Mouse (Mus musculus): ENCODE measurements around the gene Asic2. TPM values are rescaled to one million over a fixed set of nuclear protein-coding genes. Genes with fewer than 3 reads are reported as not detected.

Gene Asic2
- polyA plus RNA-seq, 1 experiment from 2014 or later, result 0.21 TPM

DNA sequence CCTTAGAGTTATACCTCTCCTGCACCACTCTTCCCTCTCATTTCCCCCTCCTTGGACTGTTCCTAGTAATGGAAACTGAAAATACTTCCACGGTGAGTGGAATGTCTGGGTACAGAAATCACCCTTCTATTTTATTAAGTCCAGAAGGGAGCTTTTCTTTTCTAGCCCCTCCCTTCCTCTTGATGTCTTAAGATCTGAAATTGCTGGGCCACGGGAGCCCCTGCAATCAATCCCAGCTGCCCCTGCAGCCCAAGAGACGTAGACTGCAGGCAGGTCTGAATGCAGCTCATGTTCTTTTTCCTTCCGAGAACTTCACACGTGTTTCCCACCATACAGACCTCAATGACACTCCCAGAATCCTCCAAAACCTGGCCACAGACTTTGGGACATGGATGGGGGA is 32.3 kb upstream of the Asic2 start:
- H3K9me3 ChIP-seq (replicated peaks; ENCODE audit: control insufficient read depth, low read length), result no peaks in the 10 kb centered on the region
- H3K4me1 ChIP-seq (ENCODE audit: control insufficient read depth, insufficient read depth, low read length), result no peaks in the 10 kb centered on the region
- no peak overlapping the region for H3K27ac ChIP-seq (ENCODE audit: low read depth, low read length)
- no peaks in the 10 kb centered on the region for H3K27me3 ChIP-seq (ENCODE audit: control insufficient read depth, insufficient read depth, low read length)
- WGBS (ENCODE audit: insufficient replicate concordance), result 59% methylated on average over 5 of the region's 5 CpGs
- ATAC-seq (replicated peaks; ENCODE audit: insufficient number of reproducible peaks, low FRiP score, low TSS enrichment), result no peak
- H3K36me3 ChIP-seq (ENCODE audit: control insufficient read depth, insufficient read depth, low read length), result no peaks in the 10 kb centered on the region
- no peak overlapping the region for H3K9ac ChIP-seq (ENCODE audit: low read depth, low read length)
- H3K4me3 ChIP-seq (ENCODE audit: low read depth, low read length), result no peak overlapping the region
- H3K4me2 ChIP-seq, result no peak overlapping the region

- H3K27me3 ChIP-seq (ENCODE audit: control insufficient read depth, insufficient read depth, low read length), result no peaks in the 10 kb centered on the region
- no peak overlapping the region for H3K9ac ChIP-seq (ENCODE audit: low read depth, low read length)
- H3K36me3 ChIP-seq (ENCODE audit: control insufficient read depth, insufficient read depth, low read length), result no peaks in the 10 kb centered on the region
- no peak for ATAC-seq (replicated peaks; ENCODE audit: insufficient number of reproducible peaks, low FRiP score, low TSS enrichment)
- H3K27ac ChIP-seq (ENCODE audit: low read depth, low read length), result no peak overlapping the region
- no peak overlapping the region for H3K4me3 ChIP-seq (ENCODE audit: low read depth, low read length)
- H3K9me3 ChIP-seq (replicated peaks; ENCODE audit: control insufficient read depth, low read length), result no peaks in the 10 kb centered on the region
- no peak overlapping the region for H3K4me2 ChIP-seq
- 73% methylated on average over 4 of the region's 4 CpGs for WGBS (ENCODE audit: insufficient replicate concordance)
- no peaks in the 10 kb centered on the region for H3K4me1 ChIP-seq (ENCODE audit: control insufficient read depth, insufficient read depth, low read length)
Observed at GRCm38 (mm10) chr11:81999469-81999868, 31.2 kb upstream of the Asic2 start.

DNA sequence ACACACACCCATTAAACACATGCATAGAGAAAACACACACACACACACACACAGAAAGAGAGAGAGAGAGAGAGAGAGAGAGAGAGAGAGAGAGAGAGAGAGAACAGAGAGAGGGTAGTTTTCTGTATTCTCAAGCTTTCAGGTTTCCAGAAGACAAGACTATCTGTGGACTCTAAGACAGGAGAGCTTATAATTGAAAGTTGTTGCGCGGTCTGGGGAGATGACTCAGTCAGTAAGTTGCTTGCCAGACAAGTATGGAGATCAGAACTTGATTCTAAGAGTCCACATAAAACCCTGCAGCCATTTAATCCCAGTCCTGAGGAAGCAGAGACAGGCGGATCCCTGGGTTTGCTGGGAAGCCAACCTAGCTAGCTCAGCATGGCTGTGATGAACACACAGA is 30.4 kb upstream of the Asic2 start:
- Histone ChIP-seq H3K27ac (ENCODE audit: low read depth, low read length) (no peak overlapping the region), H3K9me3 (replicated peaks; ENCODE audit: control insufficient read depth, low read length) (no peaks in the 10 kb centered on the region), H3K9ac (ENCODE audit: low read depth, low read length) (no peak overlapping the region), H3K4me1 (ENCODE audit: control insufficient read depth, insufficient read depth, low read length) (no peaks in the 10 kb centered on the region), H3K4me3 (ENCODE audit: low read depth, low read length) (no peak overlapping the region), H3K36me3 (ENCODE audit: control insufficient read depth, insufficient read depth, low read length) (no peaks in the 10 kb centered on the region), H3K4me2 (no peak overlapping the region), H3K27me3 (ENCODE audit: control insufficient read depth, insufficient read depth, low read length) (no peaks in the 10 kb centered on the region)
- WGBS (ENCODE audit: insufficient replicate concordance), result 84% methylated on average over 3 of the region's 3 CpGs
- no peak for ATAC-seq (replicated peaks; ENCODE audit: insufficient number of reproducible peaks, low FRiP score, low TSS enrichment)

GRCm38 (mm10) chr11:81997085-81997484 is 28.8 kb upstream of the Asic2 start:
- Histone ChIP-seq H3K4me1 (ENCODE audit: control insufficient read depth, insufficient read depth, low read length) (no peaks in the 10 kb centered on the region), H3K9ac (ENCODE audit: low read depth, low read length) (no peak overlapping the region), H3K36me3 (ENCODE audit: control insufficient read depth, insufficient read depth, low read length) (no peaks in the 10 kb centered on the region), H3K27me3 (ENCODE audit: control insufficient read depth, insufficient read depth, low read length) (no peaks in the 10 kb centered on the region), H3K9me3 (replicated peaks; ENCODE audit: control insufficient read depth, low read length) (no peaks in the 10 kb centered on the region), H3K4me2 (no peak overlapping the region), H3K27ac (ENCODE audit: low read depth, low read length) (no peak overlapping the region), H3K4me3 (ENCODE audit: low read depth, low read length) (no peak overlapping the region)
- 80% methylated on average over 5 of the region's 5 CpGs for WGBS (ENCODE audit: insufficient replicate concordance)
- no peak for ATAC-seq (replicated peaks; ENCODE audit: insufficient number of reproducible peaks, low FRiP score, low TSS enrichment)

DNA sequence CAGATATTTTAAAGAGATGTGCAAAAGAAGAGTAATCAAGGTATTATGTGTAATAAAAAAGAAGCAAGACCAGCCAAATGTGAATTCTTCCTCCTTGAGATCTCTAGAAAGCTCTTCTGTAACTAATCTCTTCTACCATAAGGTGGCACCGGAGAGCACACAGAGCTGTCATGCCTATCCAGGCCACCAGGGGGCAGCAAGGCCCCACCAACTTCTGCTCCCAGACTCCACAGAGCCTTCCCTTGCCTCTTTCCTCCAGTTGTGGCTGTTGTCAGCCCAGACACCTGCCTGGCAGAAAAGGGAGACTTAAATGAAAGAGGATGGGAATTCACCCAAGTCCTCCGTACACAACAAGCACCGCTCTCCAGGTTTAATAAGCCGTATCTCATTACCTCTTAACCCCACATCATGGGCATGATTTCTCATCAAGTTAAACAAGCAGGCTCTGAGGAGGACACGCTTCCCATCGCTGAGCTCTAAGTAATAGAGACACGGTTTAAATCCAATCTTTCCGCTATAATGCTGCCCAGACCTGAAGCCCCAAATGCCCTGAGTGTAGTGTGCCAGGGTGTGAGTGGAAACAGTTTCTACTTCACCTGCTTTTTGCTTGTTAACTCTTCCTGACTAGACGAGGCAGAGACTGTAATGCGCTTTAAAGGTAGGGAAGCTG is 28.1 kb upstream of the Asic2 start:
- Histone ChIP-seq H3K27me3 (ENCODE audit: control insufficient read depth, insufficient read depth, low read length) (no peaks in the 10 kb centered on the region), H3K36me3 (ENCODE audit: control insufficient read depth, insufficient read depth, low read length) (no peaks in the 10 kb centered on the region), H3K4me1 (ENCODE audit: control insufficient read depth, insufficient read depth, low read length) (no peaks in the 10 kb centered on the region), H3K9ac (ENCODE audit: low read depth, low read length) (no peak overlapping the region), H3K4me3 (ENCODE audit: low read depth, low read length) (no peak overlapping the region), H3K4me2 (no peak overlapping the region), H3K27ac (ENCODE audit: low read depth, low read length) (no peak overlapping the region), H3K9me3 (replicated peaks; ENCODE audit: control insufficient read depth, low read length) (no peaks in the 10 kb centered on the region)
- no peak for ATAC-seq (replicated peaks; ENCODE audit: insufficient number of reproducible peaks, low FRiP score, low TSS enrichment)
- 60% methylated on average over 10 of the region's 10 CpGs for WGBS (ENCODE audit: insufficient replicate concordance)

DNA sequence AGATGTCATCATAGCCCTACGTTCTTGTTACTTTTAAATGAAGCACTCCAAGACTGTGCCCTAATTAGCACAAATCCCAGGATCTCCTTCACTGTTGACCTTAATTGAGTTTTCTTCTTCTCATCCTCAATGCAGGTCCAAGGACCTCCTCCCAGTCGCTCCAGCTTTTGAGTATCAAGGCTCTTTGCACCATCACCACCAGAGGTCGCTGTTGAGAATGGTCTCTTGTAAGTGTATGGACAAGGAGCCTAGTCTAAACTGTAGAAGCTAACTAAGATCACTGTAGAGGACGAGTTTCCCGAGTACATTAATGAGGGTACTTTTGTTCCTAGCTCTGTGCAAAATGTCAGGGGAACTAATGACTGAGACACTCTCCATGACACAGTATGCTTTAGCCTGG is 14.9 kb upstream of the Asic2 start:
- Histone ChIP-seq H3K27ac (ENCODE audit: low read depth, low read length) (no peak overlapping the region), H3K9ac (ENCODE audit: low read depth, low read length) (no peak overlapping the region), H3K27me3 (ENCODE audit: control insufficient read depth, insufficient read depth, low read length) (no peaks in the 10 kb centered on the region), H3K4me1 (ENCODE audit: control insufficient read depth, insufficient read depth, low read length) (no peaks in the 10 kb centered on the region), H3K9me3 (replicated peaks; ENCODE audit: control insufficient read depth, low read length) (no peaks in the 10 kb centered on the region), H3K4me3 (ENCODE audit: low read depth, low read length) (no peak overlapping the region), H3K4me2 (no peak overlapping the region), H3K36me3 (ENCODE audit: control insufficient read depth, insufficient read depth, low read length) (no peaks in the 10 kb centered on the region)
- 35% methylated on average over 5 of the region's 5 CpGs for WGBS (ENCODE audit: insufficient replicate concordance)
- no peak for ATAC-seq (replicated peaks; ENCODE audit: insufficient number of reproducible peaks, low FRiP score, low TSS enrichment)

DNA sequence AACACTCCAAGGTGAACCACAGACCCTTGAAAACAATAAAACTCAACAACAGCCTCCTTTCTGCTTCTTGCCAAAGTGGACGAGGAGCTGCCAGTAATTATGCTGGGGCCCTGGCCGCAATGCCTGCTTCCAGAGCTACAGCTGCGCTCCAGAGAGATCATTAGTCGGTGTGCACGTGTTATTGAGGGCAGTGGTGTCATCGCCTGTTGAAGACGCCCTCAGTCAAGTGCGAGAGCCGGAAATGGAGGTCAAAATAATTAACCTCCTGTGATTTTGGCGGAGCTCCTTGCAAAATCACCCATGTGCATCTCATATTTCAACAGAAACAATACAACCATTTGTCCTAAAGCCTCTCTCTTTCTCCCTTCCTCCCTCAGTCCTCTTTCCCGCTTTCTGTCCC is 13.9 kb upstream of the Asic2 start:
- Histone ChIP-seq H3K27me3 (ENCODE audit: control insufficient read depth, insufficient read depth, low read length) (no peaks in the 10 kb centered on the region), H3K36me3 (ENCODE audit: control insufficient read depth, insufficient read depth, low read length) (no peaks in the 10 kb centered on the region), H3K9me3 (replicated peaks; ENCODE audit: control insufficient read depth, low read length) (no peaks in the 10 kb centered on the region), H3K4me1 (ENCODE audit: control insufficient read depth, insufficient read depth, low read length) (no peaks in the 10 kb centered on the region), H3K27ac (ENCODE audit: low read depth, low read length) (no peak overlapping the region), H3K4me3 (ENCODE audit: low read depth, low read length) (no peak overlapping the region), H3K4me2 (no peak overlapping the region), H3K9ac (ENCODE audit: low read depth, low read length) (no peak overlapping the region)
- no peak for ATAC-seq (replicated peaks; ENCODE audit: insufficient number of reproducible peaks, low FRiP score, low TSS enrichment)
- 59% methylated on average over 11 of the region's 11 CpGs for WGBS (ENCODE audit: insufficient replicate concordance)

DNA sequence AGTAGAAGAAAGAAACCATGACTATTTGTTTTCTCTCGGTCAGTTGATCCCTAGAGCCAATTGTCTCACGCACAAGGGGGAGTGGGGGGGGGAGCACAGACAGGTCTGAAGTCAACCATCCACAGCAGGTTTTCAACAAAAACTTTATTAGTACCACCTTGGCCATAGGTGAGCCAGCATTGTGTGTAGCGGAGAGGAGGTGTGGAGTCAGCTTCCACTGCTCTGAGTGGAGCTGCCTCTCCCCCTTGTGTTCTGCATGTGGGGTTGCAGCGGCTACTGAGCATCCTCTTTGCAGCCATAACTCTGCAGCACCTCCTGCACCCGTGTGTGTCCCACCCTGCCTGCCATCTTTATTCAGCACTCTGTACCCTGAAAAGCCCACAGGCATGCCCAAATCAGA is 6.3 kb upstream of the Asic2 start:
- Histone ChIP-seq H3K36me3 (ENCODE audit: control insufficient read depth, insufficient read depth, low read length) (no peaks in the 10 kb centered on the region), H3K4me1 (ENCODE audit: control insufficient read depth, insufficient read depth, low read length) (no peaks in the 10 kb centered on the region), H3K9me3 (replicated peaks; ENCODE audit: control insufficient read depth, low read length) (no peaks in the 10 kb centered on the region), H3K9ac (ENCODE audit: low read depth, low read length) (no peak overlapping the region), H3K4me2 (no peak overlapping the region), H3K4me3 (ENCODE audit: low read depth, low read length) (no peak overlapping the region), H3K27ac (ENCODE audit: low read depth, low read length) (no peak overlapping the region), H3K27me3 (ENCODE audit: control insufficient read depth, insufficient read depth, low read length) (peaks cover 10% of the 10 kb centered on the region)
- WGBS (ENCODE audit: insufficient replicate concordance), result 32% methylated on average over 5 of the region's 5 CpGs
- no peak for ATAC-seq (replicated peaks; ENCODE audit: insufficient number of reproducible peaks, low FRiP score, low TSS enrichment)

GRCm38 (mm10) chr11:81973699-81974098 is 5.4 kb upstream of the Asic2 start:
- no peaks in the 10 kb centered on the region for H3K9me3 ChIP-seq (replicated peaks; ENCODE audit: control insufficient read depth, low read length)
- no peak overlapping the region for H3K4me2 ChIP-seq
- peaks cover 17% of the 10 kb centered on the region for H3K27me3 ChIP-seq (ENCODE audit: control insufficient read depth, insufficient read depth, low read length)
- peaks cover 1% of the 10 kb centered on the region; the same call in 1 of the 2 replicates for H3K4me1 ChIP-seq (ENCODE audit: control insufficient read depth, insufficient read depth, low read length)
- no peak overlapping the region for H3K27ac ChIP-seq (ENCODE audit: low read depth, low read length)
- H3K36me3 ChIP-seq (ENCODE audit: control insufficient read depth, insufficient read depth, low read length), result no peaks in the 10 kb centered on the region
- ATAC-seq (replicated peaks; ENCODE audit: insufficient number of reproducible peaks, low FRiP score, low TSS enrichment), result no peak
- H3K4me3 ChIP-seq (ENCODE audit: low read depth, low read length), result no peak overlapping the region
- H3K9ac ChIP-seq (ENCODE audit: low read depth, low read length), result no peak overlapping the region
- WGBS (ENCODE audit: insufficient replicate concordance), result 40% methylated on average over 5 of the region's 5 CpGs

All from heart, embryonic 11.5 days (tissue).